Mouse (Mus musculus) midbrain, embryonic 15.5 days (tissue): ENCODE data around the gene Ttyh2. TPM values are rescaled to one million over a fixed set of nuclear protein-coding genes. Genes with fewer than 3 reads are reported as not detected.
A peak's percentile ranks its signal among the peaks of the same experiment; 100 is the strongest.
"Not testable (repeated sequence)": the region's sequence is repeated elsewhere in the genome, so short reads cannot be mapped to it uniquely, and the experiment has no call there.

ENCODE experiments used
- ATAC-seq: fragments of 200-750 bp; cut with Nextera tagmentation; replicated peaks from 2 replicates; pipeline ENCODE4 v1.8.0; 2017; ENCODE audit warnings: moderate TSS enrichment
- H3K27ac ChIP-seq: fragments of 300-500 bp; sonication (generic); 2 replicates; pipeline ENCODE4 v1.5.1; 2015; ENCODE audit warnings: mild to moderate bottlenecking, inconsistent platforms
- H3K27me3 ChIP-seq: fragments of 300-500 bp; sonication (generic); replicated peaks from 2 replicates; pipeline ENCODE4 v1.6.1; 2015; ENCODE audit warnings: inconsistent platforms
- H3K36me3 ChIP-seq: fragments of 300-500 bp; sonication (generic); replicated peaks from 2 replicates; pipeline ENCODE4 v1.6.1; 2015; ENCODE audit warnings: inconsistent platforms
- H3K4me1 ChIP-seq: fragments of 300-500 bp; sonication (generic); 2 replicates; pipeline ENCODE4 v1.6.1; 2015; ENCODE audit warnings: inconsistent platforms
- H3K4me2 ChIP-seq: fragments of 300-500 bp; sonication (generic); 2 replicates; pipeline ENCODE4 v1.6.1; 2015; ENCODE audit warnings: inconsistent platforms, mild to moderate bottlenecking, moderate library complexity
- H3K4me3 ChIP-seq: fragments of 300-500 bp; sonication (generic); 2 replicates; pipeline ENCODE4 v1.5.1; 2015; ENCODE audit warnings: mild to moderate bottlenecking, inconsistent platforms
- H3K9ac ChIP-seq: fragments of 300-500 bp; sonication (generic); 2 replicates; pipeline ENCODE4 v1.6.1; 2015; ENCODE audit warnings: mild to moderate bottlenecking, inconsistent platforms
- H3K9me3 ChIP-seq: fragments of 300-500 bp; sonication (generic); 2 replicates; pipeline ENCODE4 v1.6.1; 2016; ENCODE audit warnings: inconsistent platforms
- WGBS: fragments of 180-500 bp; shearing (Covaris S2); methylation state at CpG from one replicate; pipeline ENCODE4 v1.1.7; 2015; ENCODE audit warnings: mixed read lengths; 5-methylcytosine and 5-hydroxymethylcytosine counted together
- polyA plus RNA-seq: library from polyadenylated mRNA; unstranded; fragments of >200 nt; fragmentation: Nextera tagmentation; extraction: Ambion mirVana; gene quantifications from 2 replicates; pipeline ENCODE4 v1.2.1, GENCODE M21; 2015

Ttyh2 gene
- polyA plus RNA-seq, 1 experiment from 2014 or later = 29.4 TPM

DNA sequence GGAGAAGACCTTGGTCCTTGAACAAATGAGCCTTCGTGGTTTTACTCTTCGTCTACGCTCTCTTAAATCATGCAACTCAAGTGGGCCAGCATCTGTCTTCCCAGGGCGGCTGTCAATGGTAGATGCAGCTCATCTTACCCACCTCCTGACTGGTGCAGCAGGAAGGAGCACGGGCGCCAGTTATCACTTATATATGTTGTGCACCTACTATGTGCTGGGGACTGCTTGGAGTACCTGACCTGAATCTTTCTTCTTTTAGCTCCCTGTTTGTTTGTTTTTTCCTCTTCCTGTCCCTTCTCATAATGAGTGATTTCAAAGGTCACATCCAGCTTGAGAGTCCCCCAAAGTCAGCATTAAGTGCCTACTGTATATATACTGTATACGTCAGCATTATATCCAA, 11.1 kb upstream of the Ttyh2 start:
- Histone ChIP-seq H3K36me3 (no peaks in the 10 kb centered on the region), H3K4me2 (no peak overlapping the region), H3K9me3 (no peaks in the 10 kb centered on the region), H3K27ac (no peak overlapping the region), H3K9ac (no peak overlapping the region), H3K4me1 (peaks cover 3% of the 10 kb centered on the region; the same call in 1 of the 2 replicates), H3K4me3 (no peak overlapping the region), H3K27me3 (peaks cover 2% of the 10 kb centered on the region; the same call in 1 of the 2 replicates)
- no peak for ATAC-seq
- 85% methylated on average over 7 of the region's 7 CpGs for WGBS

DNA sequence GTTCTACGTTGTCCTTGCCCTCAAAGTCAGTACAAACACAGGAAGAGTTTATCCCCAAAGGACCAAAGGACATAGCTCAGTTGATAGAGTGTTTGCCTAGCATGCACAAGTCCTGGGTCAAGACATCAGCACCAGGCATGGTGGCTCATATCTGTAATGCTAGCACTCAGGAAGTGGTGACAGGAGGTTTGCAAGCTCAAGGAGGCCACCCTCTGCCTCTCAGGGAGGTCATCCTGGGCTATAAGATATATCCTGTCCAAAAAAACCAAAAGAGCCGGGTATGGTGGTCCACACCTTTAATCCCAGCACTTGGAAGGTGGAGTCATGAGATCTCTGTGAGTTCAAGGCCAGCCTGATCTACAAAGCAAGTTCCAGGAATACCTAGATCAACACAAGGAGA, 9.8 kb upstream of the Ttyh2 start:
- Histone ChIP-seq H3K27ac (no peak overlapping the region), H3K4me3 (no peak overlapping the region), H3K9ac (no peak overlapping the region), H3K9me3 (no peaks in the 10 kb centered on the region), H3K4me2 (no peak overlapping the region), H3K27me3 (peaks cover 2% of the 10 kb centered on the region; the same call in 1 of the 2 replicates), H3K36me3 (no peaks in the 10 kb centered on the region), H3K4me1 (peaks cover 16% of the 10 kb centered on the region)
- ATAC-seq = no peak
- 62% methylated on average over 2 of the region's 2 CpGs for WGBS

DNA sequence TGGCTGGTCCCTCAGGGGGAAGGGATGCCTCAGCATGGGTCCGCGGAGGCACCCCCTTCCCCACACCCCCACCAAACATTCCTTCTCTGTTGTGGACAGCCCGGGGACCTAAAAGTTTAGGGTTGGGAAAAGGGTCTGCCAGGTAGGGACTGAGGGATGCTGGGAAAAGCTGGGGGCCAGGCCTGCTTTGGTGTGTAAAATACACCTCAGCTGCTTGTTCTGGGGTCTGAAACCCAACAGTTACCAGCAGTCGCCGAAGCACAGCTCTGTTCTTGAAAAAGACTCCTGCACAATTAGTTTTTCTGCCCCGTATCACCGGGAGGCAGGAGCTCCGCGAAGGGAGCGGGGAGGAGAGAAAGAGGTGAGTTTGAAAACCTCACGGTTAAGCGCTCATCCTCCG, 8.4 kb upstream of the Ttyh2 start:
- Histone ChIP-seq H3K4me1 (peaks cover 21% of the 10 kb centered on the region), H3K36me3 (peaks cover 8% of the 10 kb centered on the region; the same call in 1 of the 2 replicates), H3K27ac (no peak overlapping the region), H3K4me2 (no peak overlapping the region), H3K9me3 (no peaks in the 10 kb centered on the region), H3K27me3 (peaks cover 2% of the 10 kb centered on the region; the same call in 1 of the 2 replicates), H3K4me3 (no peak overlapping the region), H3K9ac (no peak overlapping the region)
- WGBS = 11% methylated on average over 13 of the region's 13 CpGs
- ATAC-seq = no peak

DNA sequence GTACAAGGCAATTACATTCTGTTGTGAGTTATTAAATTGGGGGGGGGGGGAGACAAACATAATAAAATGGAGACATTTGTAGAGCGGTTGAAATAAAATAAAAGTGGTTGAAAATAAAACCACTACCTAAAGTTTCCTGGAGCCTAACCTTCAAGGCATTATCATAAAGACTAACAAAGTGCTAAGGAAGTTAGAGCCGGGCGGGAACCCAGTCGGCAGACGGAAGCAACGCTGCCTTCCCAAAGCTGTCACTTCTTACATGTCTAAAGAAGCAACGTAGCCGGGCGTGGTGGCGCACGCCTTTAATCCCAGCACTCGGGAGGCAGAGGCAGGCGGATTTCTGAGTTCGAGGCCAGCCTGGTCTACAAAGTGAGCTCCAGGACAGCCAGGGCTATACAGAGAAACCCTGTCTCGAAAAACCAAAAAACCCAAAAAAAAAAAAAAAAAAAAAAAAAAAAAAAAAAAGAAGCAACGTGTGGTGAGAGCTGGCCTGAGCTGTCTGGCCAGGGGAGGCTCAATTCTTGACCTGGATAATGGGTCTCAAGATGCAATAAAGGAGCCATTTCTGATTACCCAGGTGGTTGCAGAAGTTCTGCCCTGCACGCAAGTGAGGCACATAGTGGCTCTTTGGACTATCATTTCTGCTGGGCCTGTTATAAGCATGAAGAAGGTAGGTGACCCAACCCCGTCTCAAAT, 7.8 kb upstream of the Ttyh2 start:
- Histone ChIP-seq H3K4me1 (peaks cover 21% of the 10 kb centered on the region), H3K36me3 (peaks cover 8% of the 10 kb centered on the region; the same call in 1 of the 2 replicates), H3K4me2 (no peak overlapping the region), H3K9me3 (no peaks in the 10 kb centered on the region), H3K27ac (no peak overlapping the region), H3K4me3 (no peak overlapping the region), H3K9ac (no peak overlapping the region), H3K27me3 (peaks cover 2% of the 10 kb centered on the region; the same call in 1 of the 2 replicates)
- 54% methylated on average over 17 of the region's 18 CpGs for WGBS
- ATAC-seq = no peak

DNA sequence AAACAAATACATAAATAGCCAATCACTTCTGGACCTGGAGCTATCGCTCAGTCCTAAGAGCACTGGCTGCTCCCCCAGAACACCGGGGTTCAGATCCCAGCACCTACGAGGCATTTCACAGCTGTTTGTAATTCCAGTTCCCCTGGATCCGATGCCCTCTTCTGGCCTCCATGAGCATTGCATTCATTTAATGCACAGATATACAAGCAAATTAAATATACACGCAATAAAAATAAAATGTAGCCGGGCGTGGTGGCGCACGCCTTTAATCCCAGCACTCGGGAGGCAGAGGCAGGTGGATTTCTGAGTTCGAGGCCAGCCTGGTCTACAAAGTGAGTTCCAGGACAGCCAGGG, 7.3 kb upstream of the Ttyh2 start:
- Histone ChIP-seq H3K36me3 (peaks cover 10% of the 10 kb centered on the region; the same call in 1 of the 2 replicates), H3K4me1 (peaks cover 21% of the 10 kb centered on the region)
- H3K4me3 ChIP-seq, H3K9me3 ChIP-seq, H3K27ac ChIP-seq, H3K27me3 ChIP-seq, H3K9ac ChIP-seq, H3K4me2 ChIP-seq: not testable (repeated sequence)
- WGBS = 33% methylated on average over 11 of the region's 11 CpGs
- 0 out of 2 replicates have a peak, but pooled peaks have one; percentile 16 for ATAC-seq

DNA sequence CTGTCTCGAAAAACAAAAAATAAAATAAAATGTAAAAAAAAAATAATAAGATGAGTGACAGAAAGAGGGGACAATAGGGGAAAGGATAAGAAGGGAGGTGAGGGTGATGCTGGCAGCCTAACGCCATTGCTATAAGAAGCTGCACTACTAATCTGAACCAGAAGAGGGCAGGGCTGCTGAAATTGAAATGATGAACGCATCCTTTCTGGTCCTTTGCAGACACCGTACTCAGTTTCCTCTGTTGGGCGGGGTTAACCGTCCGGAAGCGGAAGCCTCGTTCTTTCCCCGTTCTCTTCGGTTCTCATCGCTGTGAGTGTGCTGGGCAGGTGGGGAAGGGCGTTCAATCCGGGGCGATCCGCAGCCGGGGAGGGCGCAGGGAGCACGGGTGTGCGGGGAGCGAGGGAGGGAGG, 6.9 kb upstream of the Ttyh2 start, which contains the start of gene Rpl38:
Gene Rpl38, plus strand, starts transcription at position 224 of the 410 bp plus-strand sequence.
- peaks cover 2% of the 10 kb centered on the region; the same call in 1 of the 2 replicates for H3K27me3 ChIP-seq
- H3K4me3 ChIP-seq = peak within 1 kb of the TSS; percentile 91
- WGBS = under 1% methylated on average over 21 of the region's 21 CpGs
- H3K9ac ChIP-seq = peak within 1 kb of the TSS; percentile 90
- peaks cover 14% of the 10 kb centered on the region for H3K36me3 ChIP-seq
- peak within 1 kb of the TSS; percentile 90 for H3K27ac ChIP-seq
- peak; percentile 91 for ATAC-seq
- no peaks in the 10 kb centered on the region for H3K9me3 ChIP-seq
- peaks cover 23% of the 10 kb centered on the region for H3K4me1 ChIP-seq
- peak within 1 kb of the TSS; percentile 70 for H3K4me2 ChIP-seq

DNA sequence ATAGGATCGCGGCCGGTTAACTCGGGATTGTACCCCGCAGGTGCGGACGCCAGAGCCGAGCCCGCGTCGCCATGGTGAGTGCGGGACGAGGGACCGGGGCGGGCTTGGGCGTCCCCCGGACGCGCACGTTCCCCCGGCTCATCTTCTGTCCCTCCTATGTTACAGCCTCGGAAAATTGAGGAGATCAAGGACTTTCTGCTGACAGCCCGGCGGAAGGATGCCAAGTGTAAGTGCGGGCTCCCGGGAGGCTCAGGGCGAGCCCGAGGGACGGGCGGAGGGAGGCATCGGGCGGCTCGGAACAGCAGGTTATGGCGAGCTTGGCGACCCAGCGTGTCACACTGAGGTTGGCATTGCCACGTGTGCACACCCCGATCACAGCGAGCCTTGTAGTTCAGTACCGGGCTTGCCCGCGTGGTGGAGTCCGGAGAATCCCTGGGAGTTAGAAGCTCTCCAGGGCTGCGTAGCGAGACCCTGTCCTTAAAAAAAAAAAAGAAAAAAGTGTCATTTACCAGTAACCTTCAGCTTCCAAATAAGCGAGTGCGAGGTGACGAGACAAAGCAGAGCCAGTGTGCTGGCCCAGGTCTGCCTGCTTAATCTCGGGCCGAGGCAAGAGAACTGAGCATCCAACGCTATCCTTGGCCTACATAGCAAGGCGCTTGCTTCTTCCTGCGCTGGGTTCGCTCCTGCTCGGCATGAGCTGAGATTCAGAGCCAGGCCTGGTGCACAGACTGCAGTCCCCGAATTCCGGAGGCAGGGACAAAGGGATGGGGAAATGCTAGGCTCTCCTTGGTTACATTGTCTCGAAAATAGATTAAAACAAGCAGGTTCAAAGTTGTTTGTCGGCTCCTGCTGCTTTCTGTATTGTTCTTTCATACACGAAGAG, 6.2 kb upstream of the Ttyh2 start:
- ATAC-seq = peak; percentile 86
- Histone ChIP-seq H3K36me3 (peaks cover 21% of the 10 kb centered on the region), H3K4me1 (peaks cover 23% of the 10 kb centered on the region), H3K4me3 (peak overlapping the region; percentile 91), H3K27me3 (peaks cover 2% of the 10 kb centered on the region; the same call in 1 of the 2 replicates), H3K27ac (peak overlapping the region; percentile 90), H3K4me2 (peak overlapping the region; percentile 70), H3K9ac (peak overlapping the region; percentile 90), H3K9me3 (no peaks in the 10 kb centered on the region)
- under 1% methylated on average over 60 of the region's 60 CpGs for WGBS

DNA sequence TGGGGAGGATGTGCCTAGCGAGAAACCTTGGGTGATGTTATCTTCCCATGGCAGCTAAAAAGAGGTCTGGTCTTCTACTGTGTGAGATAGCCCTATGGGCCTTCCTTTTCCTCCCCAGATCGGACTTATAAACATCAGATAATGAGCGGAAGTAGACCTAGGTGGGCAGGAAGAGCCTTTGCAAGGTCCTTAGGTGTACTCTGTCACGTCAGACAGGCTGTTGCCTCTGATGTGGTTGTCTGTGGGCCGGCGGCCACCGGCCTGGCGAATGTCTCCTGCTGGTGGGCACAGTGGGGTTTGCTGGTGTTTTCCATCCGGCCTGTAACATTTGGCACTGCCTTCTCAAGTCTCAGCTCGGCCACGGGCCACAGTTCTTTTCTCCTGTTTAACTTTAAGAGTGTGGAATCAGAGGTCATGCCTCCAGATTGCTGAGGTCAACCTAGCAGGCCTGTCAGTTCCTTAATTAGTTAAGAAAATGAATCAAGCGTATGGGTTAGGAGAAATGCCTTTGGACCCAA, 5.5 kb upstream of the Ttyh2 start:
- H3K9me3 ChIP-seq = no peaks in the 10 kb centered on the region
- ATAC-seq = no peak
- WGBS = 18% methylated on average over 12 of the region's 12 CpGs

DNA sequence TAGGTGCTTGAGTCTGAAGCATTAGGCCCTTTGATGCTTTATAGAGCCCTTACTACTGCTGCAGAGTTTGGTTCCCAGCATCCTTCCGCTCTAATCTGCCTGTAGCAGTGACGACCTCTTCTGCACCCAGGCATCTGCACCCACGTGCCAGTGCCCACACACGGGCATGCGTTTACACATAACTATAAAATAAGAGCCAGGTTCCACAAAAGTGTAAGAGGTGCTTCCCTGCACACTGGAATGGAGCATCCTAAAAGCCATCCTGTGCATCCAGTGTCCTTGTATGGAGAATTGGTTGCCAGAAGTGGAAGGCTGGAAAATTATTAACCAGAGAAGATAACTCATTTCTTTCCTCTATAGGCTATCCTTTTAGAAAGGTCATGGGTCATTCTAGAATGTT, 4.1 kb upstream of the Ttyh2 start:
- peaks cover 23% of the 10 kb centered on the region for H3K36me3 ChIP-seq
- H3K9ac ChIP-seq = no peak overlapping the region
- no peak overlapping the region for H3K4me3 ChIP-seq
- ATAC-seq = no peak
- H3K27ac ChIP-seq = no peak overlapping the region
- no peak overlapping the region for H3K4me2 ChIP-seq
- no peaks in the 10 kb centered on the region for H3K27me3 ChIP-seq
- H3K4me1 ChIP-seq = peaks cover 35% of the 10 kb centered on the region
- WGBS = 94% methylated on average over 5 of the region's 5 CpGs
- no peaks in the 10 kb centered on the region for H3K9me3 ChIP-seq

More for the DNA sequence above, 5.5 kb upstream of the Ttyh2 start:
- H3K27me3 ChIP-seq = 0 out of 2 replicates have a peak, but pooled peaks cover under 1% of the 10 kb centered on the region
- peaks cover 23% of the 10 kb centered on the region for H3K36me3 ChIP-seq
- H3K4me2 ChIP-seq = peak overlapping the region; percentile 70
- peak overlapping the region; percentile 90 for H3K9ac ChIP-seq
- H3K4me3 ChIP-seq = peak overlapping the region; percentile 91
- peaks cover 23% of the 10 kb centered on the region for H3K4me1 ChIP-seq
- H3K27ac ChIP-seq = peak overlapping the region; percentile 90; the same call in 1 of the 2 replicates

DNA sequence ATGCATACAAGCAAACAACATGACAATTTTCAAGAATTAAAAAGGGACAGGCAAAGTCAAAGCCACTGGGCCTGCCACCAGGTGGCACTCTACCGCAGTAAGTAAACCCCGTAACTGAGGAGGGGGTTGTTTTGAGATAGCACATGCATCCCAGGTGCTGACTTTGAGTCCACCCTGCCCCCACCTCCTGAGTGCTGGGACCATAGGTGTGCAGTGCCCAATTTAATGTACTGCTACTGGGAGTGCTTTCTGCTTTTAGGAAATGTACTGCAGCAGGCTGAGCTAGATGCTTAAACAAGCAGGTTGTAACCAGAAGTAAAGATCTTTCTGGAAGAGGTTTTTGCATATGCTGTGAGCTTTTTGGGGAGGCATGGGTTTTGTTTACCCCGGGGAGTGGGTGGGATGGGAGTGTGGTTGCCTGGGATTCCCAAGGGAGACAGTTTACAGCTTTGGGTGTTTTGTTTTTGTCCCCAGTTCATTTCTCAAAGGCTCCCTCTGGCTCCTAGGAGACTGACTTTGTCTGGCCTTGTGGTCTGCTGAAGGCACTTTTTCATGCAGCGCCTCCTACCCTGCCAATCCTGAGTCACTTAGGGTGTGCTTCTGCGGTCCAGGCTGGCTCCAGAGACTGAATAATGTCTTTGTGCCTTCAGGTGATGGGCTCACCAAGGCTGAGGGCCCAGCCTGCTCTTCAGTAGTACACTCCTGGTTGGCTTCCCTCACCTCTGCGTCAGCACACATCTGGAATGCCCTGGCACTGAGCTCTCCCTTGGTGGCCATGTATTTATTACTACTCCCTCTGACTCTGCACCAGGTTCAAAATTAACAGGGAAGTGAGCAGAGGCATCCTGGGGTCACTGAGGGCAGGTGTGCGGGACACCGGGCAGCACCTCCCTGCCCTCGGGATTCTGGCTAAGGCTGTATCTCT, 2.2 kb upstream of the Ttyh2 start:
- Histone ChIP-seq H3K36me3 (peaks cover 23% of the 10 kb centered on the region), H3K9me3 (no peaks in the 10 kb centered on the region), H3K27ac (no peak overlapping the region), H3K4me2 (no peak overlapping the region), H3K4me1 (peaks cover 40% of the 10 kb centered on the region), H3K27me3 (peaks cover 5% of the 10 kb centered on the region; the same call in 1 of the 2 replicates), H3K4me3 (no peak overlapping the region), H3K9ac (no peak overlapping the region)
- WGBS = 59% methylated on average over 9 of the region's 9 CpGs
- no peak for ATAC-seq

DNA sequence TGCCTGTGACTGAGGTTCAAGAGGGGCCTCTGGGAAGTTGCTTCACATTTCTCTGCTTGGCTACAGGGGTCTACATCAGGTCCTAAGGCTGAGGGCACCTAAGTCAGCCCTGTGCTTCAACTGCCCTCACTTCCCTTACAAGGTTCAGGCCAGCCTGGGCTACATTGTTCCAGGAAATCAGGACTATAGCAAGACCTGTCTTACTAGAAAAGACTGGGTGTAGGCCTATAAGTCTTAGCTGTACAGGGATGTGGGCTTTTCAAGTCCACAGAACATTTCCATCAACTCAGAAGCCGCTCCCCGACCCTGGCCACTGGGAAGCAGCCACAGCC, 1.5 kb upstream of the Ttyh2 start:
- no peak overlapping the region for H3K9ac ChIP-seq
- peaks cover 5% of the 10 kb centered on the region; the same call in 1 of the 2 replicates for H3K27me3 ChIP-seq
- no peak overlapping the region for H3K4me3 ChIP-seq
- WGBS = 81% methylated on average over 2 of the region's 2 CpGs
- H3K4me1 ChIP-seq = peaks cover 40% of the 10 kb centered on the region
- no peak overlapping the region for H3K4me2 ChIP-seq
- peaks cover 23% of the 10 kb centered on the region for H3K36me3 ChIP-seq
- ATAC-seq = no peak
- no peaks in the 10 kb centered on the region for H3K9me3 ChIP-seq
- no peak overlapping the region for H3K27ac ChIP-seq
